Mouse (Mus musculus): ENCODE results near the gene Mapre3. TPM values are rescaled to one million over a fixed set of nuclear protein-coding genes. Genes with fewer than 3 reads are reported as not detected.

Mapre3 gene
- polyA plus RNA-seq, 1 experiment from 2014 or later, result 14.1 TPM

- no peak for DNase-seq (ENCODE audit: low spot score)
- no peak overlapping the region for H3K4me2 ChIP-seq (replicated peaks; ENCODE audit: low read depth)
- TF ChIP-seq EP300 (optimal IDR thresholded peaks at IDR 0.05) (no peak), CTCF (IDR thresholded peaks at IDR 0.05; ENCODE audit: low read depth) (no peak)
- no peak for ATAC-seq (ENCODE audit: low FRiP score, low TSS enrichment)
- no peaks in the 10 kb centered on the region for H3K9me3 ChIP-seq (ENCODE audit: control insufficient read depth, low read length)
- H3K27me3 ChIP-seq (ENCODE audit: control insufficient read depth, insufficient read depth, low read length), result no peaks in the 10 kb centered on the region
- H3K4me1 ChIP-seq (replicated peaks; ENCODE audit: control insufficient read depth, insufficient read depth), result no peaks in the 10 kb centered on the region
- no peak overlapping the region for H3K27ac ChIP-seq (replicated peaks)
- no peak overlapping the region for H3K4me3 ChIP-seq (ENCODE audit: low read depth, low read length)
- no peak overlapping the region for H3K9ac ChIP-seq (ENCODE audit: low read length)
- WGBS, result 90% methylated on average over 4 of the region's 4 CpGs
- no peaks in the 10 kb centered on the region for H3K36me3 ChIP-seq (ENCODE audit: control insufficient read depth, insufficient read depth, low read length)
Measured at GRCm38 (mm10) chr5:30853522-30853921, 39.1 kb downstream of the Mapre3 start.

- no peak for DNase-seq (ENCODE audit: low spot score)
- WGBS, result 45% methylated on average over 3 of the region's 3 CpGs
- H3K27me3 ChIP-seq (ENCODE audit: control insufficient read depth, insufficient read depth, low read length), result no peaks in the 10 kb centered on the region
Measured at GRCm38 (mm10) chr5:30855674-30856073, 41.2 kb downstream of the Mapre3 start.

GRCm38 (mm10) chr5:30856124-30856523 is 41.7 kb downstream of the Mapre3 start:
- H3K27ac ChIP-seq (replicated peaks), result no peak overlapping the region
- peak; percentile 57 for TF ChIP-seq CTCF (IDR thresholded peaks at IDR 0.05; ENCODE audit: low read depth)
- TF ChIP-seq EP300 (optimal IDR thresholded peaks at IDR 0.05), result no peak
- ATAC-seq (ENCODE audit: low FRiP score, low TSS enrichment), result no peak
- no peak overlapping the region for H3K4me2 ChIP-seq (replicated peaks; ENCODE audit: low read depth)
- WGBS, result 86% methylated on average over 2 of the region's 2 CpGs
- H3K4me1 ChIP-seq (replicated peaks; ENCODE audit: control insufficient read depth, insufficient read depth), result no peaks in the 10 kb centered on the region
- H3K4me3 ChIP-seq (ENCODE audit: low read depth, low read length), result no peak overlapping the region
- H3K27me3 ChIP-seq (ENCODE audit: control insufficient read depth, insufficient read depth, low read length), result no peaks in the 10 kb centered on the region
- H3K9ac ChIP-seq (ENCODE audit: low read length), result no peak overlapping the region
- DNase-seq (ENCODE audit: low spot score), result no peak
- H3K36me3 ChIP-seq (ENCODE audit: control insufficient read depth, insufficient read depth, low read length), result no peaks in the 10 kb centered on the region
- no peaks in the 10 kb centered on the region for H3K9me3 ChIP-seq (ENCODE audit: control insufficient read depth, low read length)

More at GRCm38 (mm10) chr5:30855674-30856073, 41.2 kb downstream of the Mapre3 start:
- no peak for ATAC-seq (ENCODE audit: low FRiP score, low TSS enrichment)
- H3K27ac ChIP-seq (replicated peaks), result no peak overlapping the region
- TF ChIP-seq CTCF (IDR thresholded peaks at IDR 0.05; ENCODE audit: low read depth) (peak; percentile 60), EP300 (optimal IDR thresholded peaks at IDR 0.05) (no peak)
- no peaks in the 10 kb centered on the region for H3K4me1 ChIP-seq (replicated peaks; ENCODE audit: control insufficient read depth, insufficient read depth)
- H3K4me3 ChIP-seq (ENCODE audit: low read depth, low read length), result no peak overlapping the region
- no peak overlapping the region for H3K4me2 ChIP-seq (replicated peaks; ENCODE audit: low read depth)
- no peaks in the 10 kb centered on the region for H3K36me3 ChIP-seq (ENCODE audit: control insufficient read depth, insufficient read depth, low read length)
- no peaks in the 10 kb centered on the region for H3K9me3 ChIP-seq (ENCODE audit: control insufficient read depth, low read length)
- H3K9ac ChIP-seq (ENCODE audit: low read length), result no peak overlapping the region

- 38% methylated on average over 4 of the region's 4 CpGs for WGBS
- H3K27ac ChIP-seq (replicated peaks), result no peak overlapping the region
- H3K36me3 ChIP-seq (ENCODE audit: control insufficient read depth, insufficient read depth, low read length), result no peaks in the 10 kb centered on the region
- H3K4me1 ChIP-seq (replicated peaks; ENCODE audit: control insufficient read depth, insufficient read depth), result no peaks in the 10 kb centered on the region
- no peaks in the 10 kb centered on the region for H3K9me3 ChIP-seq (ENCODE audit: control insufficient read depth, low read length)
- TF ChIP-seq CTCF (IDR thresholded peaks at IDR 0.05; ENCODE audit: low read depth) (peak; percentile 60), EP300 (optimal IDR thresholded peaks at IDR 0.05) (no peak)
- no peak overlapping the region for H3K9ac ChIP-seq (ENCODE audit: low read length)
- peak; percentile 69 for ATAC-seq (ENCODE audit: low FRiP score, low TSS enrichment)
- no peak overlapping the region for H3K4me2 ChIP-seq (replicated peaks; ENCODE audit: low read depth)
- no peak for DNase-seq (ENCODE audit: low spot score)
- H3K4me3 ChIP-seq (ENCODE audit: low read depth, low read length), result no peak overlapping the region
- no peaks in the 10 kb centered on the region for H3K27me3 ChIP-seq (ENCODE audit: control insufficient read depth, insufficient read depth, low read length)
Measured at GRCm38 (mm10) chr5:30863852-30864251, 49.4 kb downstream of the Mapre3 start.

GRCm38 (mm10) chr5:30864322-30864721 is 49.9 kb downstream of the Mapre3 start:
- H3K36me3 ChIP-seq (ENCODE audit: control insufficient read depth, insufficient read depth, low read length), result no peaks in the 10 kb centered on the region
- 0 out of 2 replicates have a peak, but pooled peaks cover 2% of the 10 kb centered on the region for H3K4me1 ChIP-seq (replicated peaks; ENCODE audit: control insufficient read depth, insufficient read depth)
- TF ChIP-seq CTCF (IDR thresholded peaks at IDR 0.05; ENCODE audit: low read depth), result no peak
- no peak for TF ChIP-seq EP300 (optimal IDR thresholded peaks at IDR 0.05)
- WGBS, result 55% methylated on average over 15 of the region's 15 CpGs
- H3K4me3 ChIP-seq (ENCODE audit: low read depth, low read length), result no peak overlapping the region
- H3K27me3 ChIP-seq (ENCODE audit: control insufficient read depth, insufficient read depth, low read length), result no peaks in the 10 kb centered on the region
- ATAC-seq (ENCODE audit: low FRiP score, low TSS enrichment), result no peak
- no peak overlapping the region for H3K9ac ChIP-seq (ENCODE audit: low read length)
- DNase-seq (ENCODE audit: low spot score), result no peak
- no peaks in the 10 kb centered on the region for H3K9me3 ChIP-seq (ENCODE audit: control insufficient read depth, low read length)
- H3K4me2 ChIP-seq (replicated peaks; ENCODE audit: low read depth), result no peak overlapping the region
- no peak overlapping the region for H3K27ac ChIP-seq (replicated peaks)

GRCm38 (mm10) chr5:30866871-30867270 is 52.4 kb downstream of the Mapre3 start:
- 0 out of 2 replicates have a peak, but pooled peaks cover 2% of the 10 kb centered on the region for H3K4me1 ChIP-seq (replicated peaks; ENCODE audit: control insufficient read depth, insufficient read depth)
- H3K9ac ChIP-seq (ENCODE audit: low read length), result no peak overlapping the region
- ATAC-seq (ENCODE audit: low FRiP score, low TSS enrichment) (no peak), DNase-seq (ENCODE audit: low spot score) (no peak)
- no peaks in the 10 kb centered on the region for H3K27me3 ChIP-seq (ENCODE audit: control insufficient read depth, insufficient read depth, low read length)
- H3K4me2 ChIP-seq (replicated peaks; ENCODE audit: low read depth), result no peak overlapping the region
- no peak for TF ChIP-seq EP300 (optimal IDR thresholded peaks at IDR 0.05)
- no peak overlapping the region for H3K27ac ChIP-seq (replicated peaks)
- no peak overlapping the region for H3K4me3 ChIP-seq (ENCODE audit: low read depth, low read length)
- no peaks in the 10 kb centered on the region for H3K9me3 ChIP-seq (ENCODE audit: control insufficient read depth, low read length)
- H3K36me3 ChIP-seq (ENCODE audit: control insufficient read depth, insufficient read depth, low read length), result no peaks in the 10 kb centered on the region; the same call in 1 of the 2 replicates
- 89% methylated on average over 3 of the region's 3 CpGs for WGBS

All from stomach, postnatal 0 days (tissue).